Mouse (Mus musculus) limb, embryonic 13.5 days (tissue): ENCODE results near the gene Srsf3. TPM values are rescaled to one million over a fixed set of nuclear protein-coding genes. Genes with fewer than 3 reads are reported as not detected.
"Not testable (repeated sequence)": the region's sequence is repeated elsewhere in the genome, so short reads cannot be mapped to it uniquely, and the experiment has no call there.

Experiments used
- ATAC-seq: fragments of 200-750 bp; cut with Nextera tagmentation; 2 replicates; pipeline ENCODE4 v1.8.0; 2017; ENCODE audit warnings: low read depth, moderate number of reproducible peaks, moderate TSS enrichment; ENCODE audit not compliant: low FRiP score
- H3K27ac ChIP-seq: fragments of 300-500 bp; sonication (generic); 2 replicates; pipeline ENCODE4 v1.5.1; 2015; ENCODE audit warnings: inconsistent platforms, mild to moderate bottlenecking, moderate library complexity
- H3K27me3 ChIP-seq: fragments of 300-500 bp; sonication (generic); 2 replicates; pipeline ENCODE4 v1.6.1; 2015; ENCODE audit warnings: mild to moderate bottlenecking, inconsistent platforms
- H3K36me3 ChIP-seq: fragments of 300-500 bp; sonication (generic); 2 replicates; pipeline ENCODE4 v1.6.1; 2015; ENCODE audit warnings: inconsistent platforms, mild to moderate bottlenecking, moderate library complexity
- H3K4me1 ChIP-seq: fragments of 300-500 bp; sonication (generic); 2 replicates; pipeline ENCODE4 v1.6.1; 2015; ENCODE audit warnings: inconsistent platforms
- H3K4me2 ChIP-seq: fragments of 300-500 bp; sonication (generic); replicated peaks from 2 replicates; pipeline ENCODE4 v1.6.1; 2015; ENCODE audit warnings: inconsistent platforms, mild to moderate bottlenecking, moderate library complexity
- H3K4me3 ChIP-seq: fragments of 300-500 bp; sonication (generic); 2 replicates; pipeline ENCODE4 v1.5.1; 2015; ENCODE audit warnings: moderate library complexity, mild to moderate bottlenecking, inconsistent platforms
- H3K9ac ChIP-seq: fragments of 300-500 bp; sonication (generic); 2 replicates; pipeline ENCODE4 v1.6.1; 2015; ENCODE audit warnings: mild to moderate bottlenecking, inconsistent platforms
- H3K9me3 ChIP-seq: fragments of 300-500 bp; sonication (generic); 2 replicates; pipeline ENCODE4 v1.6.1; 2016; ENCODE audit warnings: inconsistent platforms
- WGBS: fragments of 180-500 bp; shearing (Covaris S2); methylation state at CpG from one replicate; pipeline ENCODE4 v1.1.7; 2015; 5-methylcytosine and 5-hydroxymethylcytosine counted together
- polyA plus RNA-seq: library from polyadenylated mRNA; unstranded; fragments of >200 nt; fragmentation: Nextera tagmentation; extraction: Ambion mirVana; gene quantifications from 2 replicates; pipeline ENCODE4 v1.2.1, GENCODE M21; 2015

Srsf3 gene
- 694 and 714 TPM in 2 replicates for polyA plus RNA-seq

DNA sequence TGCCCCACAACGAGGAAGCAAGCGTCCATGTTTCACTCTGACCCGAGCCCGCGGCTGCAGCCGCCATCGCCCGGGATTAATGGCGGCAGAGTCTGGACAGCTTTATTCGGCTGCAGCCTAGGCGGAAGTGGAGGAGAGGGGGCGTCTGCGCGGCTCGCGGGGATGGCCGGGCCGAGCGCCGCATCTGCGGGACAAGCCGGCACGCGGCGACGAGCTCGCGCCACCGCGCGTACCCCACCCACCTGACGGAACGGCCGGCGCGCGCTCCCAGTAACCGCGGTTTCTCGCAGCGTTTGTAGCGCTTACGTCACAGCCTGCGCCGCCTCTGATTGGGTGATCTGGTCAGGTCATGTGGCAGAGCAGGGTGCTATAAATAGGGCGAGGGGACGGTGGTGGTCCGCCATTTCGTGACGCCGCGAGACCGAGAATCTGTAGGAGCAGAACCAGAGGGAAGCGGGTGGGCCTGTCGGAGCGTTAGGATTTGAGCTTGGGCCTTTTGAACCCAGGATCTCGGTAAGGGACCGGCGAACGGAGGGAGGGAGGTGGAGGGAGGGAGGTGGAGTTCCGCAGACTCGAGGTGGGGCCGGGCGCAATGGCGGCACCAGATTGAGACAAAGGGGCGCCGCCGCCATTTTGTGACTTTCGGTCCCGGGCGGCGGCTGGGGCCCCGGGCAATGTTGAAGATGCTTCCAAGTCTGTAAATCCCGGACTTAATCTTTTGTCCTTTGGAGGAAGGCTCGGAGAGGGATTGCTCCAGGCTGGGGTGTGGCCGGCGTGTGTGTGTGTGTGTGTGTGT, at the start of gene Srsf3:
Gene Srsf3 (plus strand): TSS at position 355 of the 796 bp plus-strand sequence.
- Histone ChIP-seq H3K9me3 (no peaks in the 10 kb centered on the region), H3K9ac (peak within 1 kb of the TSS; percentile 96), H3K4me3 (peak within 1 kb of the TSS; percentile 72), H3K4me2 (peak within 1 kb of the TSS; percentile 89), H3K27ac (peak within 1 kb of the TSS; percentile 99), H3K36me3 (peaks cover 17% of the 10 kb centered on the region), H3K4me1 (peaks cover 27% of the 10 kb centered on the region), H3K27me3 (no peaks in the 10 kb centered on the region)
- WGBS: under 1% methylated on average over 72 of the region's 77 CpGs
- peak; percentile 98 for ATAC-seq

DNA sequence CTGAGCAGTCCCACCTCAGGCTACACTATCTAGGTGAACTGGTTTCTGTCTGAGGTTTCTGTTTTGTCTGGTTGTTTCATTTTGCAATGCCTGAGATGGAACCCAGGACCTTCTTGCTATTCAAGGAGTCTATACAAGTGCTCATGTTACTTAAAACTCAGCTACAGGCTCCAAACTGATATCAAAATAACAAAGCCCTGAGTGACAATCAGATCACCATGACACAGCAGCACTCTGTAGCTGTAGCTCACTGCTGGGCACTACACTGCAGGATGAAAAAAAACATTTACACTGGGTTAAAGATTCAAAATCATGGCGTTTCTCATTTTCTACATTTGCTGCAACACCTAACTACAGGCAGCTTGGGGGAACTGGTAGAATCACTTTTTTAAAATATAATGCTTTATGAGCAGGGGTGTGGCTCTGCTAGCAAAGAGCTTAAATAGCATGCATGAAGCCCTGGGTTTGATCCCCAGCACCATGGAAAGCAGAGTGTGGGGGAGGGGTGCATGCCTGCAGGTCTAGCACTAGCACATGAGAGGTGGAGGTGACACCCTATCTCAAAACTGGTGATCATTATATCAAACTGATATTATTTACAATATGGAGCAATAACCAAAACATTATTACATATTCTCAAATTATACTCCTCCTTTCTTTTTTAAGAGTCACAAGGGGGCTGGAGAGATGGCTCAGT, 47.6 kb upstream of the Srsf3 start:
- Histone ChIP-seq H3K27me3 (no peaks in the 10 kb centered on the region), H3K27ac (no peak overlapping the region), H3K4me1 (no peaks in the 10 kb centered on the region), H3K4me2 (no peak overlapping the region), H3K9me3 (no peaks in the 10 kb centered on the region), H3K9ac (no peak overlapping the region), H3K4me3 (no peak overlapping the region), H3K36me3 (peaks cover 89% of the 10 kb centered on the region)
- no peak for ATAC-seq
- WGBS: 87% methylated on average over 1 of the region's 1 CpGs

DNA sequence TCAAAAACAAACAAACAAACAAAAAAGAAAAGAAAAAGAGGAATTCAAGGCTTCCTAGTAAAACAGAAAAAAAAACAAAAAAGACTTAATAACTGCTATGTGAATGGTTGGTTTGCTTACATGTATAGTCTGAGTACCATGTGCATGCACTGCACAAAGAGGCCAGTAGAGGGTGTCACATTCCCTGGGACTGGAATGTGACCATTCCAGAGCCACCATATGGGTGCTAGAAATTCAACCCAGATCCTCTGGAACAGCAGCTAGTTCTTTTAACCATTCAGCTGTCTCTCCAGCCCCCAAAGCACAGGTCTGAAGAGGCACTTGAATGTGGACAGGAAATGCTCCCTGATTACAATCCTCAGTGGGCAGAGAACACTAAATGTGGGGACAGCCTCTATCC, 45.6 kb upstream of the Srsf3 start:
- Histone ChIP-seq H3K36me3 (peaks cover 93% of the 10 kb centered on the region), H3K27me3 (no peaks in the 10 kb centered on the region), H3K9ac (no peak overlapping the region), H3K9me3 (no peaks in the 10 kb centered on the region), H3K4me1 (no peaks in the 10 kb centered on the region), H3K4me3 (no peak overlapping the region), H3K4me2 (no peak overlapping the region), H3K27ac (no peak overlapping the region)
- no peak for ATAC-seq

DNA sequence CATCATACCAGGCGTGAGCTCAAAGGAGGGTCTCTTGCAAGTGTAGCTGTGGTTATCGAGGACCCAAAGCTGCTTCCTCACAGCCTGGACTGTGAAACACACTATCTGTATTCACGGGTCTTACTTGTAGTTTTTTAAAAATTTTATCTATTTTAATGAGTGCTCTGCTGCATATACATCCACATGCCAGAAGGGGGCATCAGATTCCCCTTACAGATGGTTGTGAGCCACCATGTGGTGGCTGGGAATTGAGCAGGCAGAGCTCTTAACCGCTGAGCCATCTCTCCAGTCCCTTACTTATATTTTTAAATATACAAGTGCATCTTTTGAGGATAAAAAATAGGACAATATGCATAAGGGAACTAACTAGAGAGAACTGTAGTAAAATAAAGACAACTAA, 44.7 kb upstream of the Srsf3 start:
- H3K4me3 ChIP-seq: no peak overlapping the region
- peaks cover 87% of the 10 kb centered on the region for H3K36me3 ChIP-seq

DNA sequence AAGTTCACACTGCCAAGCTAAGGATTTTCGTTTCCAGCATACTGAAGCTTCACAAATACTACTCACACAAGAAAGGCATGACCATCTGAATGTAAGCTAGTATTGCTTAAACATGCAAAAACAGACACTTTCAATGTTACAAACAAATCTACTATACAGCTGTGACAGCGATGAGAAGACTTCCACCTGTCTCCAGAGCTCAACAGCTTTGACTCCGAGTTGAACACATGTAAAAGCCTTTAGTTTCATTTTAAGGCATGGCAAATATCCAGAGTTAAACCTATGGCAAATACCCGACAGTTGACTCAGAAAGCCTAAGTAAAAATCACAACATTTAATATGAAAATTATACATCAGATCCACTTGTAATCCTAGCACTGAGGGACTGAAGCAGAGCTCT, 44.1 kb upstream of the Srsf3 start:
- Histone ChIP-seq H3K4me3 (no peak overlapping the region), H3K27me3 (no peaks in the 10 kb centered on the region), H3K9ac (no peak overlapping the region), H3K27ac (no peak overlapping the region), H3K36me3 (peaks cover 85% of the 10 kb centered on the region), H3K4me2 (no peak overlapping the region), H3K4me1 (no peaks in the 10 kb centered on the region), H3K9me3 (no peaks in the 10 kb centered on the region)
- 86% methylated on average over 4 of the region's 4 CpGs for WGBS
- no peak for ATAC-seq

More for the DNA sequence above, 44.7 kb upstream of the Srsf3 start:
- ATAC-seq: no peak
- WGBS: 75% methylated on average over 4 of the region's 4 CpGs
- H3K27ac ChIP-seq: no peak overlapping the region
- H3K27me3 ChIP-seq: no peaks in the 10 kb centered on the region
- H3K4me2 ChIP-seq: no peak overlapping the region
- no peaks in the 10 kb centered on the region for H3K4me1 ChIP-seq
- H3K9ac ChIP-seq: no peak overlapping the region
- H3K9me3 ChIP-seq: no peaks in the 10 kb centered on the region

DNA sequence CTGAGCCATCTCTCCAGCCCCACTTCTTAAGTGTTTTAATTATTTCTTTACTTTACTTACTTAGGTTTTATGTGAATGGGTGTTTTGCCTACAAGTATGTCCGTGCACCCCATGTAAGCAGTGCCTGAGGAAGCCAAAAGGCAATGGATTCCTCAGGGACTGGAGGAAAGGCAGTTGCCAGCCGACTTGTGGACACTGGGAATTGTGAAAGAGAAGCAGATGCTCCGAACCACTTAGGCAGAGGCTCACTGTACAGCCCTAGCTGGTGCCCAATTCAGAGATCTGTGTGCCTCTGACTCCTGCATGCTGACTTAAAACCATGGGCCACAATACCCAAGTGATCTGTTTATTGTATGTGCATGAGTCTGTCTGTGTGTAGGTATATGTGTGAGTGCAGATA, 43.4 kb upstream of the Srsf3 start:
- Histone ChIP-seq H3K27me3 (no peaks in the 10 kb centered on the region), H3K36me3 (peaks cover 79% of the 10 kb centered on the region), H3K9ac (no peak overlapping the region), H3K9me3 (no peaks in the 10 kb centered on the region), H3K4me2 (no peak overlapping the region), H3K27ac (no peak overlapping the region), H3K4me1 (no peaks in the 10 kb centered on the region), H3K4me3 (no peak overlapping the region)
- 81% methylated on average over 3 of the region's 3 CpGs for WGBS
- no peak for ATAC-seq

DNA sequence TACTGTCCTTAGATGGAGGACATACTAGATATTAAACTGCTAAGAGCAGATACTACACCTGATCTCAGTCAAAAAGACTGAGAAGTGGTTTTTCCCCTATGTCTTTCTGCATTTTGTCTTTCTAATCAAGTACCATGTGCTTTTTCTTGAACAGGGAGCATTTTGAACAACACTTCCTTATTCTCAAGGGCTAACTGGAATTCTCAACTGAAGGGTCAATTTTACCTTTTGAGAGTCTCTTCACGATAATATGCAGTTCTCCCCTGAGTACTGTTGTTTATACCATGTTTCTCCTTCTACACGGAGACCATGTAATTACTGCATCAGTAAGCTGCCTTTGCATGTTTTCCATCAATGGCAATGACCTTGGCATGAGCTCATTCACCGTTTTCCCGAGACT, 42.4 kb upstream of the Srsf3 start:
- Histone ChIP-seq H3K27me3 (no peaks in the 10 kb centered on the region), H3K27ac (no peak overlapping the region), H3K4me2 (no peak overlapping the region), H3K9ac (no peak overlapping the region), H3K36me3 (peaks cover 76% of the 10 kb centered on the region), H3K4me3 (no peak overlapping the region), H3K4me1 (no peaks in the 10 kb centered on the region), H3K9me3 (no peaks in the 10 kb centered on the region)
- WGBS: 84% methylated on average over 4 of the region's 4 CpGs
- no peak for ATAC-seq

DNA sequence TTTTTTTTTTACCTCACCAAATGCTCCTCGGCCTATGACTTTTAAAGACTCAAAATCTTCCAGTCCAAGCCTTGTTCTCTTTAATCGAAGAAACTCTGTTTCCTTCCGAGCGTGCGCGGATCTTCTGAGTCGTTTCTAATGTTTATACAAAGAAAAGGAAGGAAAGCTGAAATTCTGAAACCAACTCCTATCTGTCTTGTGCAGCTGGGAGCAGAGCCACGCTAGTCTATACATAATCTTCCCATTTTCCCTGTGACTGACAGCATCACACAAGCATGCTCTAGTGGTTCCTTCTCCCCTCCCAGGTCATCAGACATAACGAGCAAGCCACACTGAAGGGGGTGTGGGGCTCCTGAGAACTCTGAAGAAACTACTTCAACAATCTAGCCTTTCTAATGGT, 41.1 kb upstream of the Srsf3 start:
- H3K27me3 ChIP-seq: no peaks in the 10 kb centered on the region
- H3K9me3 ChIP-seq: no peaks in the 10 kb centered on the region
- peaks cover 69% of the 10 kb centered on the region for H3K36me3 ChIP-seq
- 0 out of 2 replicates have a peak overlapping the region, but pooled peaks have one; percentile 1 for H3K9ac ChIP-seq
- ATAC-seq: no peak
- no peak overlapping the region for H3K4me3 ChIP-seq
- H3K4me1 ChIP-seq: no peaks in the 10 kb centered on the region
- no peak overlapping the region for H3K4me2 ChIP-seq
- WGBS: 91% methylated on average over 9 of the region's 9 CpGs
- no peak overlapping the region for H3K27ac ChIP-seq

DNA sequence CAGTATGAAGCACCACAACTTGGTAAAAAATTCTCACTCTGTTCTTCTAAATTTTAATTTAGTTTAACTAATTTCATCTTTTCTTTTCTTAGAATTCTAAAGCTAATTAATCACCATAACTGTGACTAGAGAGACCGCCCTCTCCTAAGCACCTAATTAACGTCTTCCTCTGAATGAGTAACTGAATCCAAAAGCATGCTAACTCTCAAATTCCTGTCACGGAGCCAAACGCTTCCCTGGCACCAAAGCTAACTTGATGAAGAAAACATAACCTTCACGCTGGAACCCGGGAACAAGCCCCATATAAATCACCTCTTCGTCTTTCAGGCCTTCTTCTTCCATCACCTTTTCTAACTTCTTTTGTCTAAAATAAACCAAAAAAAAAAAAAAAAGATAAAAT, 40.3 kb upstream of the Srsf3 start:
- no peaks in the 10 kb centered on the region for H3K27me3 ChIP-seq
- no peak overlapping the region for H3K9ac ChIP-seq
- H3K36me3 ChIP-seq: peaks cover 69% of the 10 kb centered on the region
- H3K4me2 ChIP-seq: no peak overlapping the region
- 53% methylated on average over 7 of the region's 7 CpGs for WGBS
- H3K4me3 ChIP-seq: no peak overlapping the region
- no peaks in the 10 kb centered on the region for H3K4me1 ChIP-seq
- no peaks in the 10 kb centered on the region for H3K9me3 ChIP-seq
- peak overlapping the region; percentile 28; the same call in 1 of the 2 replicates for H3K27ac ChIP-seq
- ATAC-seq: no peak

DNA sequence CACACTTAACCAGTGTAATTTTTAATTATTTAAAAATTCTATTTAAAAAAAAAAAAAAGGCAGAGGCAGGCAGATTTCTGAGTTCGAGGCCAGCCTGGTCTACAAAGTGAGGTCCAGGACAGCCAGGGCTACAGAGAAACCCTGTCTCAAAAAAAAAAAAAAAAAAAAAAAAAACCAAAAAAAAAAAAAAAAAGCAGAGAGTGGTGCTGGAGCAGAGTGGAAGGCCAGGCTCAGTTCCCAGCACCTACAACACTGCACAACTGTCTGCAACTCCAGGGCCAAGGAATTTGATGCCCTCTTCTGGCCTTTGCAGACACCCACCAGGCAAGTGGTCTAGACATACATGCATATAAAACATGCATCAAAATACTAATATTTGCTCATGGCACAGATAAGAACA, 39.4 kb upstream of the Srsf3 start:
- not testable (repeated sequence) for H3K27ac ChIP-seq, ATAC-seq
- 94% methylated on average over 1 of the region's 1 CpGs for WGBS

DNA sequence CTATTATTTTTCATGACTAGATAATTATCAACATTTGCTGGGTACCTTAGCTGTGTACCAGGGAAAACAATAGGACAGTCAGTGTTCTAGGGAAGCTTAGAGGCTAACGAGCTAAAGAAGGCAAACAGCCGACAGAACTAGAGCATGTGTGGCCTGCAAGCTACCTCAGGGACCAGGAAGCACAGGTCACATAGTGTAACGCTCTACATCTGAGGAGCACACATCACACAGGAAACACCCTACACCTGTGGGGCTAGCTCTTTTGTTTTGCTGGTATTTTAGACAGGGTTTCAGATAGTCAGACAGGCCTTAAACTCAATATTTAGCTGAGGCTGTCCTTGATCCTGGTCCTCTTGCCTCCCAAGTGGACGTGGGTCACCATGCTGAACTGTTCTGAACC, 37.8 kb upstream of the Srsf3 start:
- WGBS: 87% methylated on average over 4 of the region's 4 CpGs
- H3K4me2 ChIP-seq: no peak overlapping the region
- ATAC-seq: no peak
- no peaks in the 10 kb centered on the region for H3K4me1 ChIP-seq
- H3K9ac ChIP-seq: no peak overlapping the region
- no peak overlapping the region for H3K4me3 ChIP-seq
- H3K27me3 ChIP-seq: no peaks in the 10 kb centered on the region
- no peak overlapping the region for H3K27ac ChIP-seq
- peaks cover 70% of the 10 kb centered on the region for H3K36me3 ChIP-seq
- no peaks in the 10 kb centered on the region for H3K9me3 ChIP-seq

More for the DNA sequence above, 39.4 kb upstream of the Srsf3 start:
- H3K4me1 ChIP-seq, H3K9me3 ChIP-seq, H3K27me3 ChIP-seq, H3K4me3 ChIP-seq, H3K9ac ChIP-seq, H3K4me2 ChIP-seq: not testable (repeated sequence)
- H3K36me3 ChIP-seq: peaks cover 68% of the 10 kb centered on the region

DNA sequence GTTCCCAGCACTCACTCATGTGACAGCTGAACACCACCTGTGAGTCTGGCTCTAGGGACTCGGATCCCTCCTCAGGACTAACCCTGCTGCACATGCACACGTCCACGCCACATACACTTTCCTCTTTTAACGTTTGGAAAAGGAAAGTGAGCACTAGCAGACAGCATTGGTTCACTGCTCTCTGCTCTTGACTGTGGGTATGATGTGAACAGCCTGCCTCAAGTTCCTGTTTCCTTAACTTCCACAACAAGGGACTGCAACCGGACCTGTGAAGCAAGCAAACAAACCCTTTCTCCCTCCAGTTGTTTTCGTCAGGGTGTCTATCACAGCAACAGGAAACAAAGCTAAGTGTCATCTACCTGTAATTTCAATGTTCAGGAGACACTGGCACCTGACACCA, 32.0 kb upstream of the Srsf3 start:
- Histone ChIP-seq H3K4me1 (peaks cover 8% of the 10 kb centered on the region), H3K4me2 (no peak overlapping the region), H3K27ac (no peak overlapping the region), H3K27me3 (no peaks in the 10 kb centered on the region), H3K9ac (no peak overlapping the region), H3K4me3 (no peak overlapping the region), H3K36me3 (peaks cover 52% of the 10 kb centered on the region), H3K9me3 (no peaks in the 10 kb centered on the region)
- no peak for ATAC-seq
- WGBS: 86% methylated on average over 6 of the region's 6 CpGs
